Mouse (Mus musculus) embryonic facial prominence, embryonic 14.5 days (tissue): ENCODE measurements at regions not wholly inside any gene's neighbourhood (a gene's known extent, or its start where the extent isn't known, plus 50 kb on each side); places are given as distances from the start of the nearest gene placed in this dataset.

Experiments used
- ATAC-seq: fragments of 200-750 bp; cut with Nextera tagmentation; 2 replicates; pipeline ENCODE4 v1.8.0; 2017; ENCODE audit warnings: low read depth, moderate number of reproducible peaks, moderate TSS enrichment
- DNase-seq: peaks from one replicate; pipeline ENCODE4 v3.0.0-alpha.2; 2015; ENCODE audit warnings: low spot score
- H3K27ac ChIP-seq: fragments of 300-500 bp; sonication (generic); replicated peaks from 2 replicates; pipeline ENCODE4 v1.5.1; 2014; ENCODE audit warnings: low read depth, mild to moderate bottlenecking, low read length, moderate library complexity
- H3K27me3 ChIP-seq: fragments of 300-500 bp; sonication (generic); replicated peaks from 2 replicates; pipeline ENCODE4 v1.6.1; 2014; ENCODE audit warnings: low read length; ENCODE audit not compliant: control insufficient read depth, insufficient read depth
- H3K36me3 ChIP-seq: fragments of 300-500 bp; sonication (generic); 2 replicates; pipeline ENCODE4 v1.6.1; 2014; ENCODE audit warnings: low read length, mixed read lengths; ENCODE audit not compliant: control insufficient read depth, insufficient read depth
- H3K4me1 ChIP-seq: fragments of 300-500 bp; sonication (generic); 2 replicates; pipeline ENCODE4 v1.6.1; 2014; ENCODE audit warnings: antibody characterized with exemption, low read length; ENCODE audit not compliant: control insufficient read depth, insufficient read depth
- H3K4me2 ChIP-seq: fragments of 300-500 bp; sonication (generic); 2 replicates; pipeline ENCODE4 v1.6.1; 2014; ENCODE audit warnings: low read depth, mild to moderate bottlenecking, low read length, moderate library complexity, mixed read lengths
- H3K4me3 ChIP-seq: fragments of 300-500 bp; sonication (generic); 2 replicates; pipeline ENCODE4 v1.5.1; 2014; ENCODE audit warnings: low read depth, mild to moderate bottlenecking, low read length
- H3K9ac ChIP-seq: fragments of 300-500 bp; sonication (generic); 2 replicates; pipeline ENCODE4 v1.6.1; 2014; ENCODE audit warnings: low read depth, mild to moderate bottlenecking, low read length, moderate library complexity, mixed read lengths
- H3K9me3 ChIP-seq: fragments of 300-500 bp; sonication (generic); 2 replicates; pipeline ENCODE4 v1.6.1; 2016; ENCODE audit warnings: low read length; ENCODE audit not compliant: control insufficient read depth
- WGBS: fragments of 180-500 bp; shearing (Covaris S2); extraction: QIAGEN DNeasy Blood & Tissue Kit; methylation state at CpG from one replicate; pipeline ENCODE4 v1.1.7; 2014; 5-methylcytosine and 5-hydroxymethylcytosine counted together

- no peak for ATAC-seq
- no peak overlapping the region for H3K4me2 ChIP-seq
- 69% methylated on average over 3 of the region's 3 CpGs for WGBS
Observed at GRCm38 (mm10) chr8:11145251-11145650, 137.0 kb upstream of the Irs2 start.

GRCm38 (mm10) chr8:11140566-11140965 lies 132.3 kb upstream of the Irs2 start:
- ATAC-seq (no peak), DNase-seq (no peak)
- no peak overlapping the region for H3K9ac ChIP-seq
- H3K4me3 ChIP-seq, result no peak overlapping the region
- H3K27ac ChIP-seq, result no peak overlapping the region
- no peaks in the 10 kb centered on the region for H3K9me3 ChIP-seq
- H3K4me1 ChIP-seq, result no peaks in the 10 kb centered on the region
- WGBS, result 89% methylated on average over 1 of the region's 1 CpGs
- H3K4me2 ChIP-seq, result no peak overlapping the region
- no peaks in the 10 kb centered on the region for H3K27me3 ChIP-seq
- H3K36me3 ChIP-seq, result no peaks in the 10 kb centered on the region

More at GRCm38 (mm10) chr8:11145251-11145650, 137.0 kb upstream of the Irs2 start:
- Histone ChIP-seq H3K9me3 (no peaks in the 10 kb centered on the region), H3K27ac (no peak overlapping the region), H3K4me3 (no peak overlapping the region), H3K4me1 (no peaks in the 10 kb centered on the region), H3K9ac (no peak overlapping the region), H3K27me3 (no peaks in the 10 kb centered on the region), H3K36me3 (no peaks in the 10 kb centered on the region)
- peak; percentile 64 for DNase-seq

GRCm38 (mm10) chr8:11139294-11139693 lies 131.0 kb upstream of the Irs2 start:
- no peaks in the 10 kb centered on the region for H3K27me3 ChIP-seq
- 78% methylated on average over 2 of the region's 2 CpGs for WGBS
- no peak overlapping the region for H3K4me2 ChIP-seq
- H3K36me3 ChIP-seq, result no peaks in the 10 kb centered on the region
- H3K27ac ChIP-seq, result no peak overlapping the region
- DNase-seq (no peak), ATAC-seq (no peak)
- H3K4me1 ChIP-seq, result 0 out of 2 replicates have a peak, but pooled peaks cover 6% of the 10 kb centered on the region
- H3K4me3 ChIP-seq, result no peak overlapping the region
- H3K9me3 ChIP-seq, result no peaks in the 10 kb centered on the region
- no peak overlapping the region for H3K9ac ChIP-seq

- H3K4me2 ChIP-seq, result no peak overlapping the region
- H3K4me3 ChIP-seq, result no peak overlapping the region
- no peaks in the 10 kb centered on the region for H3K36me3 ChIP-seq
- 0 out of 2 replicates have a peak, but pooled peaks cover 6% of the 10 kb centered on the region for H3K4me1 ChIP-seq
- H3K27me3 ChIP-seq, result no peaks in the 10 kb centered on the region
- no peak overlapping the region for H3K27ac ChIP-seq
- DNase-seq (no peak), ATAC-seq (no peak)
- WGBS, result 91% methylated on average over 5 of the region's 5 CpGs
- no peaks in the 10 kb centered on the region for H3K9me3 ChIP-seq
- H3K9ac ChIP-seq, result no peak overlapping the region
Observed at GRCm38 (mm10) chr8:11138302-11139020, 130.2 kb upstream of the Irs2 start.

- H3K4me1 ChIP-seq, result 0 out of 2 replicates have a peak, but pooled peaks cover 6% of the 10 kb centered on the region
- WGBS, result 63% methylated on average over 4 of the region's 4 CpGs
- H3K9ac ChIP-seq, result no peak overlapping the region
- peak overlapping the region; percentile 28; the same call in 1 of the 2 replicates for H3K27ac ChIP-seq
- no peaks in the 10 kb centered on the region for H3K36me3 ChIP-seq
- no peak overlapping the region for H3K4me2 ChIP-seq
- DNase-seq, result peak; percentile 26
- no peak overlapping the region for H3K4me3 ChIP-seq
- no peak for ATAC-seq
- no peaks in the 10 kb centered on the region for H3K9me3 ChIP-seq
- no peaks in the 10 kb centered on the region for H3K27me3 ChIP-seq
Observed at GRCm38 (mm10) chr8:11136566-11136965, 128.3 kb upstream of the Irs2 start.

GRCm38 (mm10) chr8:11135135-11135534 lies 126.9 kb upstream of the Irs2 start:
- 50% methylated on average over 11 of the region's 11 CpGs for WGBS
- no peak overlapping the region for H3K4me2 ChIP-seq
- DNase-seq, result peak; percentile 86
- ATAC-seq, result peak; percentile 77
- no peaks in the 10 kb centered on the region for H3K27me3 ChIP-seq
- H3K36me3 ChIP-seq, result no peaks in the 10 kb centered on the region
- H3K4me1 ChIP-seq, result 0 out of 2 replicates have a peak, but pooled peaks cover 6% of the 10 kb centered on the region
- no peaks in the 10 kb centered on the region for H3K9me3 ChIP-seq
- H3K27ac ChIP-seq, result peak overlapping the region; percentile 75
- no peak overlapping the region for H3K9ac ChIP-seq
- no peak overlapping the region for H3K4me3 ChIP-seq

- H3K4me3 ChIP-seq, result no peak overlapping the region
- DNase-seq (no peak), ATAC-seq (no peak)
- H3K4me2 ChIP-seq, result no peak overlapping the region
- peak overlapping the region; percentile 75 for H3K27ac ChIP-seq
- H3K27me3 ChIP-seq, result no peaks in the 10 kb centered on the region
- 0 out of 2 replicates have a peak, but pooled peaks cover 6% of the 10 kb centered on the region for H3K4me1 ChIP-seq
- H3K9me3 ChIP-seq, result no peaks in the 10 kb centered on the region
- WGBS, result 79% methylated on average over 4 of the region's 4 CpGs
- H3K9ac ChIP-seq, result no peak overlapping the region
- no peaks in the 10 kb centered on the region for H3K36me3 ChIP-seq
Observed at GRCm38 (mm10) chr8:11134562-11134961, 126.3 kb upstream of the Irs2 start.

- no peak overlapping the region for H3K27ac ChIP-seq
Observed at GRCm38 (mm10) chr8:11119030-11119634, 110.9 kb upstream of the Irs2 start.

More at GRCm38 (mm10) chr8:11119030-11119634, 110.9 kb upstream of the Irs2 start:
- Histone ChIP-seq H3K4me2 (no peak overlapping the region), H3K9ac (no peak overlapping the region), H3K27me3 (no peaks in the 10 kb centered on the region), H3K9me3 (no peaks in the 10 kb centered on the region), H3K4me1 (no peaks in the 10 kb centered on the region; the same call in 1 of the 2 replicates), H3K36me3 (no peaks in the 10 kb centered on the region), H3K4me3 (no peak overlapping the region)
- WGBS, result 50% methylated on average over 5 of the region's 5 CpGs
- no peak for ATAC-seq
- no peak for DNase-seq
